ENCODE assay signal across 7 mouse cellular contexts in genomic region chr3:57573898-57574570, GRCm38 (mm10). TPM values are rescaled to one million over a fixed set of nuclear protein-coding genes. Genes with fewer than 3 reads are reported as not detected.
A peak's percentile ranks its signal among the peaks of the same experiment; 100 is the strongest.
DNase-seq lines count a peak whose midpoint lies in the region; ATAC-seq lines count a peak whose summit lies in the region.

No protein-coding gene starts in this region.

- H3K27ac ChIP-seq in heart, embryonic 15.5 days: peak overlapping the region; percentile 98

- H3K4me1 ChIP-seq in heart, embryonic 15.5 days (replicated peaks): peaks cover 27% of the 10 kb centered on the region

- H3K4me2 ChIP-seq in heart, embryonic 15.5 days: peak overlapping the region; percentile 77

- H3K27me3 ChIP-seq in heart, embryonic 15.5 days: no peaks in the 10 kb centered on the region

- 22% methylated on average over 14 of the region's 14 CpGs for WGBS in heart, embryonic 15.5 days

- peak; percentile 71 for DNase-seq in 3T3-L1 (ENCODE audit: low read depth, low spot score)
- DNase-seq in Muller cell, postnatal 12 days (ENCODE audit: inconsistent ontology term): peak; percentile 74
- peak; percentile 18 for DNase-seq in mesoderm, embryonic 11.5 days (ENCODE audit: low read depth, low spot score)
- DNase-seq in thymus, adult 18-20 months: no peak
- DNase-seq in frontal cortex, postnatal 25 days (ENCODE audit: low spot score in 2 of 2): no peak
- DNase-seq in adrenal gland, adult 8-10 months: no peak

- H3K9ac ChIP-seq in heart, embryonic 15.5 days: peak overlapping the region; percentile 83

- no peaks in the 10 kb centered on the region; the same call in 1 of the 2 replicates for H3K36me3 ChIP-seq in heart, embryonic 15.5 days

- H3K4me3 ChIP-seq in heart, embryonic 15.5 days: peak overlapping the region; percentile 90

- H3K9me3 ChIP-seq in heart, embryonic 15.5 days (replicated peaks): no peaks in the 10 kb centered on the region

- ATAC-seq in heart, embryonic 15.5 days (replicated peaks; ENCODE audit: insufficient number of reproducible peaks, insufficient read depth, low FRiP score, low read depth): no peak

RNA-seq across cellular contexts. Expression of gene Wwtr1, which starts 1.7 kb away (rescaled TPM):
- polyA plus RNA-seq in heart, embryonic 15.5 days (2015; fragmentation: Nextera tagmentation; extraction: Ambion mirVana): 18.2 and 18.6 TPM in 2 replicates
- 10 to 100 TPM; 34.4 to 44.0 (median 37.2) TPM for total RNA-seq in adrenal gland, adult 8-10 months (2022)

Comparison
In these comparisons a context has a peak if more than half of its experiments do, and no peak if none do; other contexts are left out.
1. DNase-seq: peak in 3T3-L1 (single experiment), Muller cell, postnatal 12 days (single experiment) and mesoderm, embryonic 11.5 days (single experiment); none in thymus, adult 18-20 months (0 of 2), frontal cortex, postnatal 25 days (0 of 2) and adrenal gland, adult 8-10 months (single experiment).